Mouse (Mus musculus): ENCODE data around the gene Rsrp1. TPM values are rescaled to one million over a fixed set of nuclear protein-coding genes. Genes with fewer than 3 reads are reported as not detected.
A peak's percentile ranks its signal among the peaks of the same experiment; 100 is the strongest.

Gene Rsrp1
- polyA plus RNA-seq, 1 experiment = 145 TPM

- peak overlapping the region; percentile 88 for H3K4me3 ChIP-seq (ENCODE audit: control insufficient read depth, low read depth, low read length)
- H3K27ac ChIP-seq (ENCODE audit: control insufficient read depth, insufficient read depth, low read depth, low read length) = peak overlapping the region; percentile 46; the same call in 1 of the 2 replicates
- H3K36me3 ChIP-seq (ENCODE audit: control insufficient read depth, insufficient read depth, low read length) = no peaks in the 10 kb centered on the region
- TF ChIP-seq POLR2A (IDR thresholded peaks at IDR 0.05; ENCODE audit: control insufficient read depth, low read depth, low read length) = no peak
- TF ChIP-seq CTCF (IDR thresholded peaks at IDR 0.05; ENCODE audit: control insufficient read depth, insufficient read depth, insufficient replicate concordance, low read depth, low read length) = no peak
- H3K27me3 ChIP-seq (ENCODE audit: control insufficient read depth, insufficient read depth, low read length) = no peaks in the 10 kb centered on the region
- peaks cover 9% of the 10 kb centered on the region for H3K4me1 ChIP-seq (ENCODE audit: control insufficient read depth, insufficient read depth, low read length)
Observed at GRCm38 (mm10) chr4:134915223-134916050, 8.0 kb upstream of the Rsrp1 start.

GRCm38 (mm10) chr4:134917194-134917593 is 6.2 kb upstream of the Rsrp1 start:
- no peaks in the 10 kb centered on the region for H3K27me3 ChIP-seq (ENCODE audit: control insufficient read depth, insufficient read depth, low read length)
- H3K27ac ChIP-seq (ENCODE audit: control insufficient read depth, insufficient read depth, low read depth, low read length) = no peak overlapping the region
- no peak for TF ChIP-seq POLR2A (IDR thresholded peaks at IDR 0.05; ENCODE audit: control insufficient read depth, low read depth, low read length)
- TF ChIP-seq CTCF (IDR thresholded peaks at IDR 0.05; ENCODE audit: control insufficient read depth, insufficient read depth, insufficient replicate concordance, low read depth, low read length) = no peak
- peaks cover 11% of the 10 kb centered on the region for H3K4me1 ChIP-seq (ENCODE audit: control insufficient read depth, insufficient read depth, low read length)
- no peaks in the 10 kb centered on the region for H3K36me3 ChIP-seq (ENCODE audit: control insufficient read depth, insufficient read depth, low read length)
- H3K4me3 ChIP-seq (ENCODE audit: control insufficient read depth, low read depth, low read length) = no peak overlapping the region

- TF ChIP-seq CTCF (IDR thresholded peaks at IDR 0.05; ENCODE audit: control insufficient read depth, insufficient read depth, insufficient replicate concordance, low read depth, low read length) (no peak), POLR2A (IDR thresholded peaks at IDR 0.05; ENCODE audit: control insufficient read depth, low read depth, low read length) (no peak)
Observed at GRCm38 (mm10) chr4:134918381-134918780, 5.0 kb upstream of the Rsrp1 start.

GRCm38 (mm10) chr4:134919733-134920540 is 3.5 kb upstream of the Rsrp1 start:
- TF ChIP-seq POLR2A (IDR thresholded peaks at IDR 0.05; ENCODE audit: control insufficient read depth, low read depth, low read length) = no peak
- TF ChIP-seq CTCF (IDR thresholded peaks at IDR 0.05; ENCODE audit: control insufficient read depth, insufficient read depth, insufficient replicate concordance, low read depth, low read length) = no peak
- Histone ChIP-seq H3K36me3 (ENCODE audit: control insufficient read depth, insufficient read depth, low read length) (peaks cover 3% of the 10 kb centered on the region), H3K27ac (ENCODE audit: control insufficient read depth, insufficient read depth, low read depth, low read length) (0 out of 2 replicates have a peak overlapping the region, but pooled peaks have one; percentile 8), H3K4me3 (ENCODE audit: control insufficient read depth, low read depth, low read length) (peak overlapping the region; percentile 57), H3K4me1 (ENCODE audit: control insufficient read depth, insufficient read depth, low read length) (peaks cover 13% of the 10 kb centered on the region), H3K27me3 (ENCODE audit: control insufficient read depth, insufficient read depth, low read length) (no peaks in the 10 kb centered on the region)

More at GRCm38 (mm10) chr4:134918381-134918780, 5.0 kb upstream of the Rsrp1 start:
- no peaks in the 10 kb centered on the region for H3K36me3 ChIP-seq (ENCODE audit: control insufficient read depth, insufficient read depth, low read length)
- peak overlapping the region; percentile 26; the same call in 1 of the 2 replicates for H3K27ac ChIP-seq (ENCODE audit: control insufficient read depth, insufficient read depth, low read depth, low read length)
- H3K4me3 ChIP-seq (ENCODE audit: control insufficient read depth, low read depth, low read length) = no peak overlapping the region; the same call in 1 of the 2 replicates
- peaks cover 15% of the 10 kb centered on the region for H3K4me1 ChIP-seq (ENCODE audit: control insufficient read depth, insufficient read depth, low read length)
- no peaks in the 10 kb centered on the region for H3K27me3 ChIP-seq (ENCODE audit: control insufficient read depth, insufficient read depth, low read length)

GRCm38 (mm10) chr4:134920631-134921030 is 2.8 kb upstream of the Rsrp1 start:
- H3K27me3 ChIP-seq (ENCODE audit: control insufficient read depth, insufficient read depth, low read length) = no peaks in the 10 kb centered on the region
- H3K27ac ChIP-seq (ENCODE audit: control insufficient read depth, insufficient read depth, low read depth, low read length) = no peak overlapping the region
- H3K4me1 ChIP-seq (ENCODE audit: control insufficient read depth, insufficient read depth, low read length) = peaks cover 10% of the 10 kb centered on the region
- TF ChIP-seq CTCF (IDR thresholded peaks at IDR 0.05; ENCODE audit: control insufficient read depth, insufficient read depth, insufficient replicate concordance, low read depth, low read length) = no peak
- no peak for TF ChIP-seq POLR2A (IDR thresholded peaks at IDR 0.05; ENCODE audit: control insufficient read depth, low read depth, low read length)
- no peak overlapping the region for H3K4me3 ChIP-seq (ENCODE audit: control insufficient read depth, low read depth, low read length)
- peaks cover 7% of the 10 kb centered on the region for H3K36me3 ChIP-seq (ENCODE audit: control insufficient read depth, insufficient read depth, low read length)

GRCm38 (mm10) chr4:134921703-134922102 is 1.7 kb upstream of the Rsrp1 start:
- peak overlapping the region; percentile 68 for H3K4me3 ChIP-seq (ENCODE audit: control insufficient read depth, low read depth, low read length)
- TF ChIP-seq CTCF (IDR thresholded peaks at IDR 0.05; ENCODE audit: control insufficient read depth, insufficient read depth, insufficient replicate concordance, low read depth, low read length) (no peak), POLR2A (IDR thresholded peaks at IDR 0.05; ENCODE audit: control insufficient read depth, low read depth, low read length) (no peak)
- peaks cover 10% of the 10 kb centered on the region for H3K4me1 ChIP-seq (ENCODE audit: control insufficient read depth, insufficient read depth, low read length)
- peaks cover 8% of the 10 kb centered on the region for H3K36me3 ChIP-seq (ENCODE audit: control insufficient read depth, insufficient read depth, low read length)
- no peak overlapping the region for H3K27ac ChIP-seq (ENCODE audit: control insufficient read depth, insufficient read depth, low read depth, low read length)
- H3K27me3 ChIP-seq (ENCODE audit: control insufficient read depth, insufficient read depth, low read length) = no peaks in the 10 kb centered on the region
